Mouse (Mus musculus) intestine, embryonic 16.5 days (tissue): ENCODE measurements around the gene Mast4. TPM values are rescaled to one million over a fixed set of nuclear protein-coding genes. Genes with fewer than 3 reads are reported as not detected.

ENCODE experiments used
- ATAC-seq: fragments of 200-750 bp; cut with Nextera tagmentation; 2 replicates; pipeline ENCODE4 v1.8.0; 2017; ENCODE audit warnings: moderate TSS enrichment, moderate library complexity
- H3K27ac ChIP-seq: fragments of 300-500 bp; sonication (generic); 2 replicates; pipeline ENCODE4 v1.5.1; 2014; ENCODE audit warnings: mild to moderate bottlenecking, low read length
- H3K27me3 ChIP-seq: fragments of 300-500 bp; sonication (generic); replicated peaks from 2 replicates; pipeline ENCODE4 v1.6.1; 2014; ENCODE audit warnings: low read length, control low read depth, mixed read lengths; ENCODE audit not compliant: control insufficient read depth, insufficient read depth
- H3K36me3 ChIP-seq: fragments of 300-500 bp; sonication (generic); 2 replicates; pipeline ENCODE4 v1.6.1; 2014; ENCODE audit warnings: low read length, control low read depth; ENCODE audit not compliant: control insufficient read depth, insufficient read depth
- H3K4me1 ChIP-seq: fragments of 300-500 bp; sonication (generic); 2 replicates; pipeline ENCODE4 v1.6.1; 2014; ENCODE audit warnings: low read length, control low read depth, mixed read lengths; ENCODE audit not compliant: control insufficient read depth, insufficient read depth
- H3K4me2 ChIP-seq: fragments of 300-500 bp; sonication (generic); 2 replicates; pipeline ENCODE4 v1.6.1; 2014; ENCODE audit warnings: low read depth, low read length, control low read depth
- H3K4me3 ChIP-seq: fragments of 300-500 bp; sonication (generic); 2 replicates; pipeline ENCODE4 v1.5.1; 2014; ENCODE audit warnings: mild to moderate bottlenecking, low read length
- H3K9ac ChIP-seq: fragments of 300-500 bp; sonication (generic); 2 replicates; pipeline ENCODE4 v1.6.1; 2014; ENCODE audit warnings: low read depth, low read length
- H3K9me3 ChIP-seq: fragments of 300-500 bp; sonication (generic); 2 replicates; pipeline ENCODE4 v1.6.1; 2016; ENCODE audit warnings: low read length, control low read depth; ENCODE audit not compliant: control insufficient read depth
- WGBS: fragments of 180-500 bp; shearing (Covaris S2); extraction: QIAGEN DNeasy Blood & Tissue Kit; methylation state at CpG from one replicate; pipeline ENCODE4 v1.1.7; 2014; 5-methylcytosine and 5-hydroxymethylcytosine counted together
- polyA plus RNA-seq: library from polyadenylated mRNA; unstranded; fragments of >200 nt; fragmentation: Nextera tagmentation; extraction: Ambion mirVana; gene quantifications from 2 replicates; pipeline ENCODE4 v1.2.1, GENCODE M21; 2015

Gene Mast4
- polyA plus RNA-seq, 1 experiment from 2014 or later, result 15.1 TPM

DNA sequence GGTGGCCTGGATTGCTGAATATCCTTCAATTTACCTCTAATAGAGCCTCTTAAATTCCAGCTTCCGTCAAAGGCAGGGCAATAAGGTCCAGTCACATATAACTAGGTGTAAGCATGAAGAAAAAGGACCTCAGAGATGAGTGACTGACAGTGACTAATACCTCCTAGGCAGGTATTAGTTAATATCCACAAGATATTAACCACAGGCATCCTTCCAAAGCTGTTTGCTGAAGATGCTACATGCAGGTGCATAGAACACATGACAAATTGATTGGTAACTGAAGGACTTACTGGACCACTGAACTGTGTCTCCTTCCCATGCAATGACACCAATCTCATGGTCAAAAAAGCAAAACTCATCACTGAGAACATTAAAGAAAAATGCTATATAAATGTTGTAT, 402.3 kb downstream of the Mast4 start:
- H3K4me2 ChIP-seq, result no peak overlapping the region
- H3K9me3 ChIP-seq, result no peaks in the 10 kb centered on the region
- 0 out of 2 replicates have a peak, but pooled peaks cover 4% of the 10 kb centered on the region for H3K4me1 ChIP-seq
- 100% methylated on average over 1 of the region's 1 CpGs for WGBS
- H3K27me3 ChIP-seq, result no peaks in the 10 kb centered on the region
- H3K36me3 ChIP-seq, result no peaks in the 10 kb centered on the region
- H3K9ac ChIP-seq, result no peak overlapping the region
- no peak overlapping the region for H3K27ac ChIP-seq
- no peak overlapping the region for H3K4me3 ChIP-seq
- ATAC-seq, result no peak

- ATAC-seq, result no peak
- no peak overlapping the region for H3K4me2 ChIP-seq
- no peaks in the 10 kb centered on the region for H3K9me3 ChIP-seq
- no peak overlapping the region for H3K27ac ChIP-seq
- H3K9ac ChIP-seq, result no peak overlapping the region
- WGBS, result 76% methylated on average over 7 of the region's 7 CpGs
- H3K27me3 ChIP-seq, result no peaks in the 10 kb centered on the region
- no peaks in the 10 kb centered on the region for H3K36me3 ChIP-seq
- no peaks in the 10 kb centered on the region for H3K4me1 ChIP-seq
- no peak overlapping the region for H3K4me3 ChIP-seq
Measured at GRCm38 (mm10) chr13:102925844-102926598, 408.3 kb downstream of the Mast4 start.

DNA sequence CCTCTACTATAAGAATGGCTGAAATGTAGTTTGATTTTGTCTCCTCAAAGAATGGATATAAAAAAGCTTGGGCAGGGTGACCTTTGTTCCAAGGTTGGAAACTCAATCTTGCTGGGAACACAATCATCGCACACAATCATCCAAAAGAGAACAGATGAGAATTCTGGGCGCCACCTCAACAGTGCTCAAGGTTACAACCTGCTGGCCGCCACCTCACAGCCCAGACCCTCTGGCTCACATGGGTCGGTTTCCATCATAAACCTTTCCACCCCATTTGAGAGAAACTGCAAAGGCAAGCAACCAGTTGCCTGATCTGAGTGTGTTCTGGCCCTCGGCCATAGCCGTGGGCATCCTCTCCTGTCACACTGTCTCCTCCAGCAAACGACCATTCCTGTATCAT, 414.6 kb downstream of the Mast4 start:
- Histone ChIP-seq H3K4me3 (no peak overlapping the region), H3K27me3 (no peaks in the 10 kb centered on the region), H3K9me3 (no peaks in the 10 kb centered on the region), H3K9ac (no peak overlapping the region), H3K27ac (no peak overlapping the region), H3K4me2 (no peak overlapping the region), H3K36me3 (no peaks in the 10 kb centered on the region), H3K4me1 (peaks cover 3% of the 10 kb centered on the region; the same call in 1 of the 2 replicates)
- no peak for ATAC-seq
- 87% methylated on average over 7 of the region's 7 CpGs for WGBS

DNA sequence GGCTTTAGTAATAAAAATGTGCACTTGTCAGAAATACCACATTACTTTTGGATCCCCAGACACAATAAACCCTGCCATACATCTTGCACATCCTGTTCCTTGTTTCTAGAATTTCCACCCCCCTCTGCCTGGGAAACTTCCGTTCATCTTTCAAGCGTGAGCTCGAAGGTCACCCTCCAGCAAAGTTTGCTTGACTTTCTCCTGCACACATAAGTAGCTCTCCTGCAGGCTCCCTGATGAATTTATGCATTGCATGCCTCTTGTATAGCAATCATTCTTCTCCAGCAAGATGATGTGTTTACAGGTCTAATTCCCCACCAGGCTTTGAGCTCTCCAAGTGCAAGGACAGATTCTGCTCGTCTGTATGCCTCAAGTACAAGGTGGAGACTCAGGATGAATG, 415.7 kb downstream of the Mast4 start:
- no peak overlapping the region for H3K27ac ChIP-seq
- no peak overlapping the region for H3K9ac ChIP-seq
- peaks cover 3% of the 10 kb centered on the region; the same call in 1 of the 2 replicates for H3K4me1 ChIP-seq
- ATAC-seq, result no peak
- no peaks in the 10 kb centered on the region for H3K27me3 ChIP-seq
- H3K36me3 ChIP-seq, result no peaks in the 10 kb centered on the region
- no peak overlapping the region for H3K4me2 ChIP-seq
- no peak overlapping the region for H3K4me3 ChIP-seq
- WGBS, result 19% methylated on average over 4 of the region's 4 CpGs
- no peaks in the 10 kb centered on the region for H3K9me3 ChIP-seq

GRCm38 (mm10) chr13:102915341-102915740, 419.0 kb downstream of the Mast4 start:
- no peak for ATAC-seq
- H3K27ac ChIP-seq, result no peak overlapping the region
- H3K27me3 ChIP-seq, result no peaks in the 10 kb centered on the region
- no peaks in the 10 kb centered on the region for H3K36me3 ChIP-seq
- no peak overlapping the region for H3K4me2 ChIP-seq
- 76% methylated on average over 1 of the region's 1 CpGs for WGBS
- H3K4me3 ChIP-seq, result no peak overlapping the region
- H3K9ac ChIP-seq, result no peak overlapping the region
- peaks cover 3% of the 10 kb centered on the region; the same call in 1 of the 2 replicates for H3K4me1 ChIP-seq
- no peaks in the 10 kb centered on the region for H3K9me3 ChIP-seq

GRCm38 (mm10) chr13:102914800-102915199, 419.5 kb downstream of the Mast4 start:
- no peaks in the 10 kb centered on the region for H3K27me3 ChIP-seq
- H3K4me1 ChIP-seq, result peaks cover 3% of the 10 kb centered on the region; the same call in 1 of the 2 replicates
- no peak overlapping the region for H3K4me3 ChIP-seq
- H3K9me3 ChIP-seq, result no peaks in the 10 kb centered on the region
- H3K27ac ChIP-seq, result no peak overlapping the region
- H3K4me2 ChIP-seq, result no peak overlapping the region
- no peak for ATAC-seq
- no peaks in the 10 kb centered on the region for H3K36me3 ChIP-seq
- H3K9ac ChIP-seq, result no peak overlapping the region

- Histone ChIP-seq H3K4me2 (no peak overlapping the region), H3K9ac (no peak overlapping the region), H3K27me3 (no peaks in the 10 kb centered on the region), H3K36me3 (no peaks in the 10 kb centered on the region), H3K4me1 (peaks cover 3% of the 10 kb centered on the region; the same call in 1 of the 2 replicates), H3K4me3 (no peak overlapping the region), H3K9me3 (no peaks in the 10 kb centered on the region), H3K27ac (no peak overlapping the region)
- WGBS, result 85% methylated on average over 2 of the region's 2 CpGs
- no peak for ATAC-seq
Measured at GRCm38 (mm10) chr13:102913919-102914318, 420.4 kb downstream of the Mast4 start.

- no peaks in the 10 kb centered on the region for H3K27me3 ChIP-seq
- no peak overlapping the region for H3K9ac ChIP-seq
- H3K4me3 ChIP-seq, result no peak overlapping the region
- no peak overlapping the region for H3K4me2 ChIP-seq
- no peak for ATAC-seq
- WGBS, result 69% methylated on average over 12 of the region's 12 CpGs
- no peak overlapping the region for H3K27ac ChIP-seq
- H3K4me1 ChIP-seq, result no peaks in the 10 kb centered on the region
- no peaks in the 10 kb centered on the region for H3K36me3 ChIP-seq
- H3K9me3 ChIP-seq, result no peaks in the 10 kb centered on the region
Measured at GRCm38 (mm10) chr13:102912867-102913266, 421.4 kb downstream of the Mast4 start.

- Histone ChIP-seq H3K27ac (no peak overlapping the region), H3K9ac (no peak overlapping the region), H3K27me3 (no peaks in the 10 kb centered on the region), H3K9me3 (no peaks in the 10 kb centered on the region), H3K4me2 (no peak overlapping the region), H3K36me3 (no peaks in the 10 kb centered on the region), H3K4me3 (no peak overlapping the region), H3K4me1 (no peaks in the 10 kb centered on the region)
- ATAC-seq, result no peak
- WGBS, result 82% methylated on average over 5 of the region's 5 CpGs
Measured at GRCm38 (mm10) chr13:102909654-102910418, 424.5 kb downstream of the Mast4 start.
